Mouse (Mus musculus) thymus, adult 2 months (tissue): ENCODE measurements around the gene Phb.

Experiments used
- CTCF ChIP-seq: fragments of 200-500 bp; IDR thresholded peaks from 2 replicates; pipeline ENCODE4 v1.5.1; 2012; ENCODE audit warnings: mild to moderate bottlenecking, control low read depth, low read length, moderate library complexity, borderline replicate concordance; ENCODE audit not compliant: control insufficient read depth, poor library complexity, insufficient read depth; ENCODE audit errors: extremely low read depth
- POLR2A ChIP-seq: fragments of 200-500 bp; IDR thresholded peaks from 2 replicates; pipeline ENCODE4 v1.6.1; 2012; ENCODE audit warnings: mild to moderate bottlenecking, low read length, control low read depth, moderate library complexity; ENCODE audit not compliant: control insufficient read depth, poor library complexity, insufficient read depth; ENCODE audit errors: extremely low read depth

DNA sequence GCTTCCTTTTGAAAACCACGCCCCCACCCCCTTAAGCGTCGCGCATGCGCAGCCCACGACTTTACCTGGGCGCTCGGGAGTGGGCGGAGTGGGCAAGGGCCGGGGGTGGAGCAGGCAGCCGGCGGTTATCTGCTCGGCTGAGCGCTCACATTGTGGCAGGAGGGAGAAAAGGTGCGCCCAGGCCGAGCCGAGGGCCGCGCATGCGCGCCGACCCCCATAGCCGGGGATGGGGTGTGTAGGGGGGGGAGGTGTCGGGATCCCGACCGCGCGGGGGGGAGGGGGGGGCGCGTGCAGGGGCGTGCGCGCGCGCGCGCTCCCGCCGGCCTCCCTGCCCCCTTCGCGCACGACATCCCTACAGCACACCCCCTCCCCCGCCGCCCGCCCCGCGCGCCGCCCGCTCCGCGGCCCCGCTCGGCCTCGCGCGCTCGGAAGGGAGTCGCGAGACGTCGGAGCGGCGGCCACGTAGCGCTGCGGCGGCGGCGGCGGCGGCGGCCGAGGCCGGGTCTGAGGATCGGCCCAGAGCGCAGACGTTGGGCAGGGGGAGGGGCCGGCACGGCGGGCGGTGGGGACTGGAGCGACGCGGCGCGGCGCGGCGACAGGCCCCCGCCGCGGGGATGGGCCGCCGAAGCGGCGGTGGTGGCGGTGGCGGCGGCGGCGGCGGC is 45.9 kb downstream of the Phb start, which contains the start of gene Zfp652:
- peak; percentile 50; the same call in 1 of the 2 replicates for TF ChIP-seq CTCF
- TF ChIP-seq POLR2A, result peak; percentile 52; the same call in 1 of the 2 replicates
